Mouse (Mus musculus) thymus, postnatal 0 days (tissue): ENCODE measurements around the gene Gm21954. TPM values are rescaled to one million over a fixed set of nuclear protein-coding genes. Genes with fewer than 3 reads are reported as not detected.

Experiments used
- DNase-seq: peaks from one replicate; pipeline ENCODE4 v3.0.0-alpha.2; 2015; ENCODE audit warnings: low spot score
- polyA plus RNA-seq: library from polyadenylated mRNA; unstranded; fragments of >200 nt; fragmentation: Nextera tagmentation; extraction: Ambion mirVana; gene quantifications from 2 replicates; pipeline ENCODE4 v1.2.1, GENCODE M21; 2015

Gm21954 gene
- polyA plus RNA-seq, 1 experiment from 2014 or later: not detected

DNA sequence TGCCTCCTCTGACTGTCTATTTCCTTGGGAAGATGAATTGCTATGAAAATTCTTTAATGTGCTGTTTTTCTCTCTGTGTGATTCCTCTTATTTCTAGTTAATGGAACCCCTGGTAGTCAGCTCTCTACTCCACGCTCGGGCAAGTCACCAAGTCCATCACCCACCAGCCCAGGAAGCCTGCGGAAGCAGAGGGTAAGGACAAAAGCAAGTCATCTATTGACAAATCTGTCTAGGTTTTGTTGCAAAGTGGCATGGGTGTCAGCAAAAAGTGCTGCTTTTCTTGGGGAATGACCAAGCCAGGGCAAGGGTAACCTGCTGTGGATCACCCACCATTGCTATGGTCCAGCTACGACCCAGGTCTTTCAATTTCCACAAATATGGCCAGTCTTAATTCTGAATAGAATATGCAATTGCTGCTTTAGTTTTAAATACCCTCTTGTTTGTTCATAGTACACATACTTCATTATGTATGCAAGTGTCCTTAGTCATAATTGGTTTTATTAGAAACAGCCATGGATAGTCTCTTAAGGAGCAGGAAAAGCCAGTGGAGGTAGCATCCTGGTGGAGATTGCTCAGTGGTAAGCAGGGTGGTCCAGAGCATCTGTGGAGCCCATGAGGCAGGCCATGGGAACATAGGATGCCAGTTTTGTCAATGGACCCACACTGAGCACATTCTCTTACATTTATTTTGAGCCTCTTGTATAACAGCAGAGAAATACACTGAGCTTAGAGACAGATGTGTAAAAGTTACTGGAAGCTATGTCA is 8.9 kb downstream of the Gm21954 start:
- DNase-seq: no peak

DNA sequence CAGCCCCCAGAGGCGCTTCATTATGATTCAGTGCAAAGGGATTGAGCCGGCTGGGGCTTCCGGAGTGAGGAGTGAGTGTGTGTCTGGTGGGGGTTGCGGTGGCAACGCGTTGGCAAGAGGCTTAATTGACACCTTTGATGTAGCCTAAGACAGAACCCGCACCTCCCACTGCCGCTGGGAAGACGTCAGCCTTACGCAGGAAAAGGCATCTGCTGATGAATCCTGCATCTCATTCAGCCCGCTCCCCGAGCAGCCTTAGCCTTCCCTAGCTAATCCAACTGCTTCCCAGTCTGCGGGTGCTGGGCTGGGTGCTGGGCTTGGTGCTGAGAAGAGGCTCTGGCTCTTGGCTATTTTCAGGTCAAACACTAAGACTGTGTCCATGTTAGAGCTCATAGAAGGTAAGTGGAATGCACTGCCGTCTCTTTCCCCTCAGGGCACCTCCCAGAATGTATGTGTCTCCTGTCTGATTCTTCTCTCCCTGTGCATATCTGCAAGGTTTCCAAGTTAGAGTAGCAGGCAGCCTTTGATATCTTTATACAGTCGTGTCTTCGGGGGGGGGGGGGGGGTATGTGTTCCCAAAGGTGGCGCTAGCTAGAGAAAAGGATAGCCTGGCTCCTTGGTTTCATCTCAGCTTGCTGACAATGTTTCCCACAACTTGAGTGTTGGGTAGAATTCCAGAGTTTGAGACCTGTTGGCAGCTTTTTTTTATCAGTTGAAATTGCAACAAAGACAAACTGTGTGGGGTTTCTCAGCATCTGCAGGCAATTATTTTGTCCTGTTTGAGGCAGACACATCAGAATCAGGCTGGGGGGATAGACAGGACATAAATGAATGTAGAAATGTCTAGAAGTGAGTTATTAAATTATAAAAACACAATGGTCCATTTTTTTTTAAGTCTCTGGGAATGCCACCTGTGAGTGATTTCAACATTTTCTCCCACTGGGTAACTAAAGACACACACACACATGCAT is 10.0 kb downstream of the Gm21954 start:
- peak; percentile 27 for DNase-seq

DNA sequence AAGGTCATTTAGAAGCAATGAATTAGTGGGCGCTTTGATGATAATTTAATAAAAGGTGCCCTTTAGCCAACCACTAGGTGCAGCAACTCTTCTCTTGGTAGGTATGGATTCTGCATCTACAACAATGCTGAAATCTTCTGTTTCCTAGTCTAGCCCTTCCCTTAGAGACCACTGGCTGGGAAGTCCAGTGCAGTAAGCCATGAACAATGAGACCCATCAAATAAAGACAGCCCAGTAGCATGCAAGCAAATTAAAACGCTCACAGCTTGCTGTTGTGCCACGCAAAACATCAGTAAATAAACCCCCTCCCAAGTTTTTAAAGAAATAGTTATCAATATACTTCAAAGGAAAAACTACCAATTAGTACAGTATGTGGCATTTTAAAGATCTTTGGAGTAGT is 10.9 kb downstream of the Gm21954 start:
- DNase-seq: no peak

DNA sequence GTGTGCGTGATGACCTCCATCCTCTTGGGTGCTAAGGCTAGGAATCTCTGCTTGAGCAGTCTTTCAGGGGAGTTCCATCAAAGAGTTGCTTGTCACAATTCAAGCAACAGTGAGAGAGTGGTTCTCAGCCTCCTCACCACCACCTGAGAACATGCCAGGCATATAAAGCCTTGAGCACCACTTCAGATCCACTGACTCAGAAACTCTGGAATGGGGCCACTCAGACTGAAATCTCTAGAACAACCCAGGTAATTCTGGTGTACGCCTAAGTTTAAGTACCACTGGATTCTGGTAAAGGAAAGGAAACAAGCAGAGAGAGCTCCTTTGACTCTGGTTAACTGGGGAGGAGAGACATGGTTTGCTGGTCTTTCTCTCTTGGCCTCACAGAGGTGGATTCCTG is 19.5 kb downstream of the Gm21954 start:
- DNase-seq: no peak

DNA sequence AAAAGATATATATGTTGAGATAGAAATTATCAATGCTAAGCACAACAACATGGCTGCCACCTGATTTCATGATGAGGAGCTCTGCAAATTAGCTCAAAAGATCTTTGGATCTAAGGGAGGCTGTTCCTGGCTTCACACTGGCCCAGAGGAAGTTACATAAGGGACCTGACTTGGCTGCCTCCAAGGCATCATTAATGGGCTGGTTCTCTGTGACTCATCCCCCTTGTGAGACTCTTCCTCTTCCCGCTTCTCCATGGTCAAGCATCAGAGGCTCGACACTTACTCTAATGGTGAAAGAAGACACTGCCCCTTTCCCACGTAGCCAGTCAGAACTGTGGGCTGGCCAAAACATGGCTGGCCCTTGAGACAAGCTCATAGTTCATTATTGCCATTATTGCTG is 20.1 kb downstream of the Gm21954 start:
- no peak for DNase-seq

DNA sequence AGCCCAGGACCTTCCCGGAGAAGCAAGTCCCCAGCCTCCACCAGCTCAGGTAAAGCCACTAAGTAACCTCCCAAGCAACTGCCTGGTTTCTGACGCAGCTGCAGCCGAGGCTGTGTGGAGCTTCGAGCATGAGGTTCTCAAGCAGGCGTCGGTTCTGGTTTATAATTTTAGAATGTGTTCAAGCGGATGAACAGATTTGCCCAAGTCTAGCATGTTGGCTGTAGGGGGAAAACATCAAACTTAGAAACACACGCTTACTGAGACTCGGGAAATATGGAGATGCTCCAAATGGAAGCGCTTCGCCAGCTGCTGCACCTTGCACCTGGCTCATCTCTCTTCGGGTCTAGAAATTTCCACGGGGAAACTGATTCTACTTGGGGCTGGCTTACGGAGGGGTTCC is 21.0 kb downstream of the Gm21954 start:
- no peak for DNase-seq

DNA sequence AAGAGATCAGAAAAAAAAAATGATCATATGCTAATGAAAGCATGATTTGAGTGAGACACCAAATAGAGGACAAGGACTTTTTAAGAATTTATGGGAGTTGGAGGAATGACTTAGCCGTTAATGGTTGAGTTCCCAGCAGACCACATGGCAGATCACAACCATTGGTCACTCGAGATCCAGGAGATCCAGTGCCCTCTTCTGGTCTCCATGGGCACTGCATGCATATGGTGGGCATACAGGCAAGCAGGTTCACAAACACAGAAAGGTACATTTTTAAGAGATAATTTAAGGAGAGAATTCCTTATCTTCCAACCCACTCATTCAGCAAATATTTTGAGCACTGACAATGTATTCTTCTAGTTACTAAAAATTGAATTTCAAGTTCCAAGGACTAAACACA is 22.9 kb downstream of the Gm21954 start:
- no peak for DNase-seq

DNA sequence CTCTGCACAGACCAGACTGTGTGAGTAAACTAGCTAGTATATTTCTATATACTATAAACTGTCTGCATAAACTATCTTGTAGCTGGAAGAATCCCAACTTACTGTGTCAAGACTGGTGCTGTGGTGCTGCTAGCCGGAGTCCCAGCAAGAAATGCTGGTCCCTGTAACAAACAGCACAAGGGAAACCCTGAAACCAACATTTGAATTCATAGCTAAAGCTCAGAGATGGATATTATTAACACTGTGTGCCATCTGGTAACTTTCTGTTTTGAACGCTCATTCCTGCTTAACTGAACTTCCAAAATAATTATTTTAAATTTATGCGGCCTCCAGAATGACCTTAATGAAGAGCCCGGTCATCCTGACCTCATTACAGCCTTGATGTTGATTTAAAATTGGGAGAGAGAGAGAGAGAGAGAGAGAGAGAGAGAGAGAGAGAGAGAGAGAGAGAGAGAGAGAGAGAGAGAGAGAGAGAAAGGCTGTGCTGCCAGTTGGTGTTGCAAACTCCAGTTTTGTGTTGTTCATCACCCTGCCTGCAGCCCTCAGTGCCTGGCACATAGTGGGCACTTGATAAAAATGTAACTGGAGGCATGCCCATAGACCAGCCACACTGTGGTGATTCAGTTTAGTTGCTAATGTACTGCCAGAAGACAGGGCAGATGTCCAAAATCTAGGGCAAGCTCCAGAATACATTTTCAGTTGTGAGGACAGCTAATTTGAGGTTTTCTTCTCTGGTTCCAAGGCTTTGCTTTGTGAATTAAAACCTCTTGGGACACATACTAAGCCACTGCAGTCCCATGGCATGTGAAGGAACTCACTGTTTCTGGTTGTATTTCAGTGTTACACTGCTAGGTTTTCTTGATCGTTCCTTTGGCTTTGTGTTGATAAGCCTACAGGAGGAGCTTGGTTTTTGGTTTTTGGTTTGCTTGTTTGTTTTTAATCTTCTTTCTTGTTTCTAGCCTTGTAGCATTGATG is 24.2 kb downstream of the Gm21954 start:
- no peak for DNase-seq

DNA sequence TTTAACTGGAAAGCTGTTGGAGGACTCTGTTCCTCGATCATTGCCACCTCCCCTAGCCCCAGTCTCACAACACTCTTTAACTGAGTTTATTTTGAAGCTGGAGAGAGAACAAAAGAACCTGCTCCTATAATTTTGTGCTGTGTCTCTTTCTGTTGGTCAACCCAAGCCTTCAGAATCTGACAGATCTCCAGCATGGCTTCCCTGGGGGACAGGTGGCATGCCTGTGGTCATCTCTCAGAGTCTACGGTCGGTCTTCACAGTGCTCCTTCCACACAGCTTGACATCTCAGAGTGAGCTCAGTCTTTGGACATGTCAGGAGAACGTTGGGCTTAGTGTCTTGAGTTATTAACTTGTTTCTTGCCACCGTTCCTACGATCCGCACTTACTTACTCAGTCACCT is 25.3 kb downstream of the Gm21954 start:
- no peak for DNase-seq

DNA sequence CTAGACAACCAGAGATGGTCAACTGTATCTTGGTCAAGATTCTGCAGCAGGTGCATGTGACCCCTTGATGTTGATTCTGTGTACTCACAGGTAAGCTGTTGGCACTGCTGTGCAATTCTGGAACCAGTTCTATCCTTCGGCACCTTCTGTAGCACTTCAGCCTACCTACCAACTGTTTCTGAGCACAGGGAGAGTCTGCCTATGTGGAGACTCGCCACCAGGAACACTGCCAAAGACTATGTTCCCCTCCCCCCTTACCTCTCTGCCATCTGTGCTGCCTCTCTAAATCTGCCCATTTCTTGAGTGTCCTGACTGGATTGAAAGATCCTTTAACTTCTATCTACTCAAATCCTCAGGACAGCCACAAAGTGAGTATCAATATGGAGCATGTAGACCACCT is 28.3 kb downstream of the Gm21954 start:
- no peak for DNase-seq

DNA sequence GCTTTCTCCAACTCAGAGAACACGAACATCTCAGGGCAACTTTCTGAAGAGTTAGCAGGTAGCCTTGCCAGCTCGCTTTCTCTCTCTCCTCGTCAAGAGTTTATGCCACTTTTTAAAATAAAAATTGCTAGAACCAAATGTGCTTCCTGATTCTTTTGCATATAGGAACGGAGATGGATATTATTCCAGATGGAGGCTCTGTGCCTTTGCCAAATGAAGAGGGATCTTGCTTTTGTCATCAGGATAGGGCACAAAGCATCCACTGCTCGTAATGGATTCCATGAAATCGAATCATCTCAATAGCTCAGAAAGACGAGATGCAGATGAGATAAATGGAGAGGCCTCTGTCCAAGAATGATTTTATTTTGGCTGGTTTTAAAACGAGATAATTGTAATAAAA is 28.7 kb downstream of the Gm21954 start:
- DNase-seq: no peak

DNA sequence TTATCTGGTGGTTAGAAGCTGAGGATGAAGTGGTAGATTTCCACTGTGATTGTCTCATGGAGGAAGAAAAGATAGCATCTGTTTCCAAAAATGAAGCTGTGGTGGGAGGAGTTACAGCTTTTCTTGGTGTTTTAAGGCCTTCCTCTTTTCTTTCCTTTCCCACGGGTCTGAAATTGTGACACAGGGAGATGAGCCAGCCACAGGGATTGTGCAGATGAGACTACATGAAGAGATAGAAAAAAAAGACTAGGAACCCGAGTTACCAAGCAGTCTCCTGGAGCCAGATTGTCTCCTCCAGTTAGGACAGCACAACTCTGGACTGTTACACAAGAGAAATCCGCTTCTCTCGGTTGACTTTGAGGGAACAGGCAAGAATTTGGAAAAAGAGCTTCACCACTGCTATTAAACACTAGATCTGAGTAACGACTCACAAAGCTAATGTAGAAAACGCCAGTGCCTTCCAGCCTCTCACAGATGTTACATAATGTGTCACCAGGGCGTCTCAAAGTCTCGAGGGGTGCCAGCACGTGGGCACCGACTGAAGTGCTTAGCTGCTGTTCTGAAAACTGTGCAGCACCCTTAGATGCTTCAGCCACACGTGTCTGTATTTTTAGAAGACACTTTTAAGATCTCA is 29.9 kb downstream of the Gm21954 start:
- DNase-seq: no peak

DNA sequence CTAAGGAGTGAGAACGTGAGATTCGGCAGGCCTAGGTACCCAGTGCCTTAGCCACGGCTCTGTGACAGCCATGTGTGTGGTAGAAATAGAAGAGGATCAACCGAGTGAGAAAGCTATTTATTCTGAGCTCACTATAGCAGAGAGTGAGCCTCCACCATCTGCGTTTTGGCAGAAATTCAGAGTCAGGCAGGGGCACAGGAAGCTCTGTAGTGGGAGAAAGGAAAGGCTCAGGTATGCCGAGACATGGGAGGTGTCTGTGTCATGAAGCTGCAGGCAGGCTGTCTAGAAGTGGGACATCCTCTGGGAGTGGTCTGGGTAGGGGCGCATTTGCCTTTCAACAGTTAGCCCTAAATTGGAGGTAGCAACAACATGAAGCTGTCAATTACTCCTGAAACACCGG is 31.7 kb downstream of the Gm21954 start:
- no peak for DNase-seq

DNA sequence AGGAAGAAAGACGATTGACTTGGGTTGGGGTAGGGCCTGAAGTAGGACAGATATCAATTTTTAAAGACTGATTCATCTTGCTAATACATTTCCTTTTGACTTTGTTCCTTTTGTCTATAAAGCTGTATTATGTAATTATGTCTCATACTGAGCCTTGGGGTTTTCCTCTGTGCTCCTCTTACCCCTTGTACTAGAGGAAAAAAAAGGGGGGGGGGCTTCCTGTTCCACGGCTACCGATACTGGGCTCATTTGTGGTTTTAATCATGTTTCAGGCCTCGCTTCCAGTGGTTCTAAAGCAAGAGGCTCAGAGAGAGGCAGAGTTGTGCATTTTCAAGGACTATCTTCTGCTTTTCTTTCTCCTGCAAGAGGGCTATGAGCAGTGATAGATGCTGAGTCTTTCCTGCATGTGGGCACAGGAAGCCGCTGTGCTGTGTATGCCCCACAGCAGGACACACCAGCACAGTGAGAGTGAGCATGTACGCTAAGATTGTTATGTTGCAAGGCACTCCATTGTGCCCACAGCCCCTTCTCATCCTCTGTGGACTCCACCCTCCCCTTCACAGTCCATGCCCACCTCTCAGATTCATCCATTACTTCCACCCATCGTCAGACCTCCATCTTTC is 33.1 kb downstream of the Gm21954 start:
- no peak for DNase-seq

DNA sequence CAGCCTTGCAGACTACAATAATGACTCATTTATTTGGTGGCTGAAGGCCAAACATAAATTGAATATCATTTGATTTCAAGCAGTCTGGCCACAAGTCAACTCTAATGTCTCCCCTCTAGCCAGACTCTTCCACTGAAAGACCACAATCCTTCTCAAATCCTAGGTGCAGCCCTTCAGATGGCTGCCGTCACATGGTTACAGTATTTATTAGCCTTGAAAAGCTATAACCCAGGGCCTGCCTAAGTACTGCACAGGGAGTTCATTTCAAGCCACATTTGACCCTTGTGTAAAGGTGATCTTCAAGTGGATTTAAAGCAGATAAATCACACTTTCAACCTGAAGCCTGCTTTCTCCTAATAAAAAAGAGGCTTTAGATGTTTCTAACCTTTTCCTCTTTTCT is 37.7 kb downstream of the Gm21954 start:
- no peak for DNase-seq

DNA sequence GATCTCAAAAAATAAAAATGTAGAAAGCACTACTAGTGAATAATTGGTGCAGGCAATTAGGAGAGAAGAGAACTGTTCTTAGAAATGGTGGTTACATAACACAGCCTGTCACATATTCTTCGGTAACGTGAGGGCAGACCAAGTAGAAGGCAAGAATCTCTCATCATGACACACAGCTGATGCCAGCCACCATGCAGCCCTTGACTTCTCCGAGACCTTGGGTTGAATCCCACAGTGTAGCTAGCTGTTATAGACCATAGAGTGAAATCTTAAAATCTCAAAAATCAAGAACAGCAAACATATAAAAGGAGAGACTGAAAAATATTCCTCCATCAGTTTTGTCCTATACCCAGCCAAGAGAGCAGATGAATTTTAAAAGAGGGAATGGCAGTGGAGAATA is 40.8 kb downstream of the Gm21954 start:
- DNase-seq: no peak

DNA sequence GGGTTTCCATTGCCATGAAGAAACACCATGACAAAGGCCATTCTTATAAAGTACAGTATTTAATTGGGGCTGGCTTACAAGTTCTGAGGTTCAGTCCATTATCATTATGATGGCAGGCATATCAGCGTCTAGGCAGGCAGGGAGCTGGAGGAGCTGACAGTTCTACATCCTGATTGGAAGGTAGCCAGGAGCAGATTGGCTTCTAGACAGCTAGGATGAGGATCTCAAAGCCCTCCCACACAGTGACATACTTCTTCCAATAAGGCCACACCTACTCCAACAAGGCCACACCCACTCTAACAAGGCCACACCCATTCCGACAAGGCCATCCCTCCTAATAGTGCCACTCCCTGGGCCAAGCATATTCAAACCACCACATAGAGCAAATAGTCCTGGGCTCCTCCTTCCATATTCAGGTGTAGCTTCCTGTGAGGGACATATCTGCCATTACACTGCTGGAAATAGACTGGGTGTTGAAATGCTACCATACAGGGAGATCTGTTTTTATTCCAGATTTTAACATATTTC is 41.9 kb downstream of the Gm21954 start:
- no peak for DNase-seq

DNA sequence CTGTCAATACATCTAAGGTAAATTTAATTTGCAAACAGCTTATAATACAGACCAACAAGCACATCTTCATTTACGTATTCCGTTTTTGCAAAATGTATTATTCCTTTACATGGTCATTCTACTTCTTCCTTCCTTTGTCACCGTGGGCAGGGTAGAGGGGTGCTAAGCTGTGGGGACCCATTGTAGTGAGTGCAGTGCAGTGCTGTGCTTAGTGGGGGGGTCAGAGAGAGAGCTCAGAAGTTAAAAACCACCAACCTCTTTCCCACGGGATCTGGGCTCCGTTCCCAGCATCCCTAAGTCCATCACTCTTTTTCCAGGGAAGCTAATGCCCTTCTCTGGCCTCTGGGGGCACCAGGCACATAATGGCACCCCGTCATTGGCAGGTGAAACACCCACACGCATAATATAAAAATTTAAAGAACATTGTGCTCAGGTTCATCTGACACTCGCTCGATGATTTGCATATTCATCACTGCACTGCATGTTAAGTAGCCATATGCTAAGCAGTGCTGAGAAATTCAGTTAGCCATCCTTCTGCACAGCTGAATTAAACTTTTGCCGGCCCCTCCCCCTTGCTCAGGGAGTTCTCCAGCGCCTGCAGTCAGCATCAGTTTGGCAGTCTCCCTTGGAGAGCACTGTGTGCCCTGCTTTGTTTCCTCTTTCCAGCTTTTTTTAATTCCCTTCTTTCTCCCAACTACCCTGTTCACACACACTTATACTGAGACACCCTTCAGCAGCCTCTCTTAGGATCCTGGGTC is 48.2 kb downstream of the Gm21954 start:
- DNase-seq: no peak

DNA sequence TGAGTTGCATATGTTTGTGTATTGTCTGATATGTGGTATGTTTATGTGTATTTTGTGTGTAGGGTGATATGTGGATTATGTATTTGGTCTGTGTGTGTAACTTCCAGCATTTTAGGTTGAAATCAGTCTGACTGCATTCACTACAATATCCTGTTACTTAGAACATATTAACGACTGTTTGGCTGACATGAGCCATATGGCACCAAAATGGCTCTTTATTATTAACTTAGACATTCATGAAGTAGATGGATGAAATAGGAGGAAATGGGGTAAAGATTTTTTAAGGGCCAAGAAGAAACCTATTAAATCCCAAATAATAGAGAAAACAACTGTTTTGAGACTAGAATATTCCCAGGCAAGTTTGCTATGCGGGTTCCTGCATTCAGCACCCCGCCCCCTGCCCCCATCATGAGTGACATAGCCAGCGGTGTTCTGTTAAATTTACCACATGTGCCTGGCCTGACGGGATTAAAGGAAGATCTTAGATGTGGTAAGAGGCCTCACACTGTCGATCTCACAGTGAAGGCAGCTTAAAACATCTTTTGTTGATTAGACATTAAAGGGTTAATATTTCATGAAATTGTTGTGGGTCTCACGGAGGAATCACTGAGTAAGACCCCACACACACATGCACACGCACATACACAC is 51.5 kb downstream of the Gm21954 start:
- DNase-seq: no peak
